Mouse (Mus musculus) limb, embryonic 13.5 days (tissue): ENCODE data around the gene F8a. TPM values are rescaled to one million over a fixed set of nuclear protein-coding genes. Genes with fewer than 3 reads are reported as not detected.

Source experiments
- polyA plus RNA-seq: library from polyadenylated mRNA; unstranded; fragments of >200 nt; fragmentation: Nextera tagmentation; extraction: Ambion mirVana; gene quantifications from 2 replicates; pipeline ENCODE4 v1.2.1, GENCODE M21; 2015

Gene F8a
- polyA plus RNA-seq, 1 experiment from 2014 or later: 12.1 TPM

Other genes with a start within 250 kb of the F8a start
- 25.0 and 28.4 TPM in 2 replicates for gene Zfp185, start 241.0 kb upstream of the F8a start, polyA plus RNA-seq
- gene Pnma5, start 191.2 kb upstream of the F8a start, polyA plus RNA-seq: 0.20 and 0.24 TPM in 2 replicates
- gene Pnma3, start 163.5 kb upstream of the F8a start, polyA plus RNA-seq: 0.29 and 0.32 TPM in 2 replicates
- 0.65 and 1.2 TPM in 2 replicates for gene Xlr4a, start 145.8 kb upstream of the F8a start, polyA plus RNA-seq
- 2.4 and 2.8 TPM in 2 replicates for gene Xlr3a, start 131.2 kb upstream of the F8a start, polyA plus RNA-seq
- 0.06 and 0.10 TPM in 2 replicates for gene Gm14685, start 111.2 kb upstream of the F8a start, polyA plus RNA-seq
- gene Xlr5b, start 79.5 kb upstream of the F8a start, polyA plus RNA-seq: not detected in 2 replicates
- not detected in 2 replicates for gene DXBay18, start 78.8 kb upstream of the F8a start, polyA plus RNA-seq
- gene Spin2d, start 51.3 kb upstream of the F8a start, polyA plus RNA-seq: not detected in 2 replicates
- gene Xlr3b, start 36.1 kb upstream of the F8a start, polyA plus RNA-seq: 14.1 and 18.5 TPM in 2 replicates
- 0.56 and 1.2 TPM in 2 replicates for gene Xlr4b, start 14.0 kb upstream of the F8a start, polyA plus RNA-seq
- not detected in 2 replicates for gene Xlr4c, start 14.8 kb downstream of the F8a start, polyA plus RNA-seq
- gene Xlr3c, start 37.1 kb downstream of the F8a start, polyA plus RNA-seq: 0.13 and 0.51 TPM in 2 replicates
- 0.09 TPM in 1 of 2 replicates, not detected in the other for gene Xlr5a, start 64.7 kb downstream of the F8a start, polyA plus RNA-seq
- not detected in 2 replicates for gene Xlr5c, start 64.7 kb downstream of the F8a start, polyA plus RNA-seq
- gene Gm45015, start 108.5 kb downstream of the F8a start, polyA plus RNA-seq: not detected in 2 replicates
- 19.6 and 23.3 TPM in 2 replicates for gene Zfp275, start 114.3 kb downstream of the F8a start, polyA plus RNA-seq
- gene Gm18336, start 170.4 kb downstream of the F8a start, polyA plus RNA-seq: not detected in 2 replicates
- 0.27 and 0.37 TPM in 2 replicates for gene Zfp92, start 182.8 kb downstream of the F8a start, polyA plus RNA-seq
- gene Trex2, start 207.1 kb downstream of the F8a start, polyA plus RNA-seq: not detected in 2 replicates
- gene Haus7, start 230.8 kb downstream of the F8a start, polyA plus RNA-seq: 77.0 and 85.2 TPM in 2 replicates